Mouse (Mus musculus) forebrain, embryonic 10.5 days (tissue): ENCODE measurements around the gene Rcbtb2. TPM values are rescaled to one million over a fixed set of nuclear protein-coding genes. Genes with fewer than 3 reads are reported as not detected.
A peak's percentile ranks its signal among the peaks of the same experiment; 100 is the strongest.

Experiments used
- DNase-seq: peaks from one replicate; pipeline ENCODE4 v3.0.0-alpha.2; 2017; ENCODE audit warnings: low spot score; ENCODE audit errors: extremely low spot score
- H3K27ac ChIP-seq: fragments of 300-500 bp; sonication (generic); 2 replicates; pipeline ENCODE4 v1.5.1; 2016; ENCODE audit warnings: mild to moderate bottlenecking
- H3K27me3 ChIP-seq: fragments of 300-500 bp; sonication (generic); 2 replicates; pipeline ENCODE4 v1.6.1; 2016; ENCODE audit warnings: mild to moderate bottlenecking; ENCODE audit not compliant: poor library complexity, severe bottlenecking
- H3K36me3 ChIP-seq: fragments of 300-500 bp; sonication (generic); replicated peaks from 2 replicates; pipeline ENCODE4 v1.6.1; 2016; ENCODE audit warnings: mild to moderate bottlenecking, moderate library complexity
- H3K4me1 ChIP-seq: fragments of 300-500 bp; sonication (generic); 2 replicates; pipeline ENCODE4 v1.6.1; 2016
- H3K4me3 ChIP-seq: fragments of 300-500 bp; sonication (generic); 2 replicates; pipeline ENCODE4 v1.5.1; 2016; ENCODE audit warnings: mild to moderate bottlenecking, moderate library complexity
- H3K9me3 ChIP-seq: fragments of 300-500 bp; sonication (generic); 2 replicates; pipeline ENCODE4 v1.6.1; 2016; ENCODE audit warnings: mild to moderate bottlenecking, moderate library complexity
- WGBS: fragments of 180-500 bp; shearing (Covaris S2); methylation state at CpG from one replicate; pipeline ENCODE4 v1.1.7; 2016; 5-methylcytosine and 5-hydroxymethylcytosine counted together
- polyA plus RNA-seq: library from polyadenylated mRNA; unstranded; fragments of >200 nt; fragmentation: Nextera tagmentation; extraction: Ambion mirVana; gene quantifications from 2 replicates; pipeline ENCODE4 v1.2.1, GENCODE M21; 2016

Rcbtb2 gene
- polyA plus RNA-seq, 1 experiment from 2014 or later, result 168 TPM

DNA sequence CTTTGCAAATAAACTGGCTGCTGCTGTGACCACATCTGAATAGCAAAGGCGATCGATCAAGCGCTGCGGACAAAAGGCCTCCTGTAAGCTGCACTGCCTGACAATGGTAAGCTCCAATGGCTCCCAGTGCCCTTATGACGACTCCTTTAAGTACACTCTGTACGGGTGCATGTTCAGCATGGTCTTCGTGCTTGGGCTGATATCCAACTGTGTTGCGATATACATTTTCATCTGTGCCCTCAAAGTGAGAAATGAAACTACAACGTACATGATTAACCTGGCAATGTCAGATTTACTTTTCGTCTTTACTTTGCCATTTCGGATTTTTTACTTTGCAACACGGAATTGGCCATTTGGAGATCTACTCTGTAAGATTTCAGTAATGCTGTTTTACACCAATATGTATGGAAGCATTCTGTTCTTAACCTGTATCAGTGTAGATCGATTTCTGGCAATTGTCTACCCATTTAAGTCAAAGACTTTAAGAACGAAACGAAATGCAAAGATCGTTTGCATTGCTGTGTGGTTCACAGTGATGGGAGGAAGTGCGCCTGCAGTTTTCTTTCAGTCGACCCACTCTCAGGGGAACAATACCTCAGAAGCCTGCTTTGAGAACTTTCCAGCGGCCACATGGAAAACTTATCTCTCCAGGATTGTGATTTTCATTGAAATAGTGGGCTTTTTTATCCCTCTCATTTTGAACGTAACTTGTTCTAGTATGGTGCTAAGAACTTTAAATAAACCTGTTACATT lies 115.8 kb downstream of the Rcbtb2 start:
- peaks cover 36% of the 10 kb centered on the region for H3K4me1 ChIP-seq
- H3K4me3 ChIP-seq, result peak overlapping the region; percentile 63
- H3K27me3 ChIP-seq, result no peaks in the 10 kb centered on the region
- WGBS, result under 1% methylated on average over 20 of the region's 20 CpGs
- no peaks in the 10 kb centered on the region for H3K9me3 ChIP-seq
- DNase-seq, result peak; percentile 60
- H3K27ac ChIP-seq, result peak overlapping the region; percentile 94
- peaks cover 21% of the 10 kb centered on the region for H3K36me3 ChIP-seq

DNA sequence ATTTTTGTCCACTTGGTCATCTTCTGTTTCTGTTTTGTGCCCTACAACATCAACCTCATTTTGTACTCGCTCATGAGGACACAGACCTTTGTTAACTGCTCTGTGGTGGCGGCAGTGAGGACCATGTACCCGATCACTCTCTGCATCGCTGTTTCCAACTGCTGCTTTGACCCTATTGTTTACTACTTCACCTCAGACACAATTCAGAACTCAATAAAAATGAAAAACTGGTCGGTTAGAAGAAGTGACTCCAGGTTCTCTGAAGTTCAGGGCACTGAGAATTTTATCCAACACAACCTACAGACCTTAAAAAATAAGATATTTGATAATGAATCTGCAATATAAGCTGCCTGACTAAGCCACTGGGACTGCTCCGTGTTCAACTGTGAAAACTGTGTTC lies 116.5 kb downstream of the Rcbtb2 start:
- 0% methylated on average over 6 of the region's 6 CpGs for whole genome bisulfite sequencing
- Histone ChIP-seq H3K27me3 (no peaks in the 10 kb centered on the region), H3K4me3 (peak overlapping the region; percentile 63), H3K9me3 (no peaks in the 10 kb centered on the region), H3K4me1 (peaks cover 30% of the 10 kb centered on the region), H3K27ac (peak overlapping the region; percentile 94), H3K36me3 (peaks cover 23% of the 10 kb centered on the region)
- DNase-seq, result peak; percentile 25

- no peak for DNase-seq
- Histone ChIP-seq H3K36me3 (peaks cover 28% of the 10 kb centered on the region), H3K9me3 (no peaks in the 10 kb centered on the region), H3K4me1 (peaks cover 25% of the 10 kb centered on the region), H3K27me3 (no peaks in the 10 kb centered on the region), H3K27ac (peak overlapping the region; percentile 94), H3K4me3 (peak overlapping the region; percentile 63)
- 62% methylated on average over 3 of the region's 3 CpGs for WGBS
These were observed 117.0 kb downstream of the Rcbtb2 start for GRCm38 (mm10) chr14:73239857-73240256.

GRCm38 (mm10) chr14:73244061-73244597 lies 121.3 kb downstream of the Rcbtb2 start:
- DNase-seq, result no peak
- H3K27ac ChIP-seq, result no peak overlapping the region
- H3K36me3 ChIP-seq, result peaks cover 25% of the 10 kb centered on the region
- no peaks in the 10 kb centered on the region for H3K9me3 ChIP-seq
- peaks cover 3% of the 10 kb centered on the region; the same call in 1 of the 2 replicates for H3K4me1 ChIP-seq
- no peaks in the 10 kb centered on the region for H3K27me3 ChIP-seq
- 94% methylated on average over 2 of the region's 2 CpGs for WGBS
- H3K4me3 ChIP-seq, result no peak overlapping the region

- WGBS, result 92% methylated on average over 2 of the region's 2 CpGs
- Histone ChIP-seq H3K27ac (no peak overlapping the region), H3K4me3 (no peak overlapping the region), H3K27me3 (no peaks in the 10 kb centered on the region), H3K9me3 (no peaks in the 10 kb centered on the region), H3K36me3 (no peaks in the 10 kb centered on the region; the same call in 1 of the 2 replicates), H3K4me1 (peaks cover 19% of the 10 kb centered on the region)
- DNase-seq, result no peak
These were observed 127.2 kb downstream of the Rcbtb2 start for GRCm38 (mm10) chr14:73250056-73250455.

DNA sequence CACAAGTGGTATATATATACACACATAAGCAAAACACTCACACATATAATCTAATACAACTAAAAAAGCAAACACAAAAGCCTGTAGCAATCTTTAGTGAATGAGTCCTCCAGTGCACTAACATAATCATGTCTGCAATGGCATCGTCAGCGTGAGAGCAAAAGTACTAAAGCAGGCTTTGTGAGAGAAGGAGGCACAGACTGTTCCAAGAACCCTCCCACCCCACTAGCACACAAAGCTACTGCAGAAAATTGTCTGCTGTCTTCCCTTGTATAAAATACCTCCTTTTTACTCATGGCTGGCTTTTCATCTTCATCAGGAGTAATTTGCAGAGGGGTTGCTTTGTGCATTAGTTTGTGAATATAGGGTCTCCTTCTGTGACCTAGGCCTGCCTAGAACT lies 129.4 kb downstream of the Rcbtb2 start:
- WGBS, result 77% methylated on average over 2 of the region's 2 CpGs
- no peak overlapping the region for H3K4me3 ChIP-seq
- no peaks in the 10 kb centered on the region; the same call in 1 of the 2 replicates for H3K36me3 ChIP-seq
- H3K27ac ChIP-seq, result no peak overlapping the region
- H3K27me3 ChIP-seq, result no peaks in the 10 kb centered on the region
- no peak for DNase-seq
- H3K9me3 ChIP-seq, result no peaks in the 10 kb centered on the region
- H3K4me1 ChIP-seq, result peaks cover 19% of the 10 kb centered on the region

- Histone ChIP-seq H3K27me3 (no peaks in the 10 kb centered on the region), H3K4me3 (no peak overlapping the region), H3K9me3 (no peaks in the 10 kb centered on the region), H3K4me1 (peaks cover 19% of the 10 kb centered on the region), H3K36me3 (no peaks in the 10 kb centered on the region; the same call in 1 of the 2 replicates), H3K27ac (no peak overlapping the region)
- WGBS, result 53% methylated on average over 6 of the region's 6 CpGs
- no peak for DNase-seq
These were observed 130.8 kb downstream of the Rcbtb2 start for GRCm38 (mm10) chr14:73253453-73254251.

DNA sequence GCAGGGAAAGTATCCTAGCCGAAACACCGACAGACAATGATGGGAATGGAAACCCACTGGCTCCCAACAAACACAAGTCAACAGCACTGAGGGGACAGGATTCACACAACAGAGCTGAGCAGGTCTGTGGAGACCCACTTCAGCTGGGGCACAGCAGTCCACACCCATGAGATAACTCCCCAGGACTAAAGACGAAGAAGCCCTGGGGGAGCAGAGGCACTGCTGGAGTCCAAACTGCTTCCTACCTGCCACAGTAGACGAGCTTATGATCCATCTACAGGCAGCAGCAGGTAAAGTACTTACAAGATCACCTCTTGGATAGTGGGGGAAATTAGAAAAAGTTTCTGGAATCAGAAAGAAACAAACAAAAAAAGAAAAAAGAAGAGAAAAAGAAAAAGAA lies 131.6 kb downstream of the Rcbtb2 start:
- DNase-seq, result no peak

DNA sequence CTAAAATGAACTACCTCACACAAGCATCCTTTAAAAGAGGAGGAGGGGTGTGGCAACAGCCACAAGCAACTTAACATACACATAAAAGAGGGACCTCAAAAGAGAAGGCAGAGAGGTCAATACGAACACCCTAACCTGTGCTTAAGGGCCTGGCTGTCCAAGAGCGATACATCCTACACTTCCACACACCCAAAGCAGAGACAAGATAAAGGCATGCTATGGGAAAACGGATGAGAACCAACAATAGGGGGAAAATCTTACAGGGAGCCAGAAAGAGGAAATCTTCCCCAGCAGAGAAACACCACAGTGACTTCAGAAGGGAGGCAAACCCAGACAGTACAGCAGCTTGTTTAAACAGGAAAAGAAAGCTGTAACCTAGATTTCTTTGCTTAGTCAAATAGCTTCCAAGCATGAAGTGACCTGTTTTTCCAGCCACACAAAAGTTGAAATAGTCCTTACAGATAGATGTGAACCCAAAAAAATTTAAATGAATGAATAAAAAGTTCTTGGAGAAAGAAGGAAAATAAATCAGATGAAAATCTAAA lies 132.7 kb downstream of the Rcbtb2 start:
- Histone ChIP-seq H3K36me3 (no peaks in the 10 kb centered on the region; the same call in 1 of the 2 replicates), H3K27ac (no peak overlapping the region), H3K4me3 (no peak overlapping the region), H3K27me3 (no peaks in the 10 kb centered on the region), H3K4me1 (peaks cover 19% of the 10 kb centered on the region), H3K9me3 (no peaks in the 10 kb centered on the region)
- DNase-seq, result no peak
- WGBS, result 71% methylated on average over 3 of the region's 3 CpGs

More for the DNA sequence above, 131.6 kb downstream of the Rcbtb2 start:
- Histone ChIP-seq H3K4me1 (peaks cover 19% of the 10 kb centered on the region), H3K4me3 (no peak overlapping the region), H3K27ac (no peak overlapping the region), H3K36me3 (no peaks in the 10 kb centered on the region; the same call in 1 of the 2 replicates), H3K9me3 (no peaks in the 10 kb centered on the region), H3K27me3 (no peaks in the 10 kb centered on the region)
- 67% methylated on average over 4 of the region's 4 CpGs for WGBS

GRCm38 (mm10) chr14:73257348-73257747 lies 134.5 kb downstream of the Rcbtb2 start:
- Histone ChIP-seq H3K27ac (no peak overlapping the region), H3K36me3 (peaks cover 7% of the 10 kb centered on the region), H3K9me3 (no peaks in the 10 kb centered on the region), H3K27me3 (no peaks in the 10 kb centered on the region), H3K4me1 (peaks cover 17% of the 10 kb centered on the region), H3K4me3 (no peak overlapping the region)
- DNase-seq, result no peak
- WGBS, result 84% methylated on average over 7 of the region's 7 CpGs
